Mouse (Mus musculus) midbrain, embryonic 11.5 days (tissue): ENCODE results near the gene Ccdc155. TPM values are rescaled to one million over a fixed set of nuclear protein-coding genes. Genes with fewer than 3 reads are reported as not detected.
A peak's percentile ranks its signal among the peaks of the same experiment; 100 is the strongest.
"Not testable (repeated sequence)": the region's sequence is repeated elsewhere in the genome, so short reads cannot be mapped to it uniquely, and the experiment has no call there.

Experiments
- ATAC-seq: fragments of 200-750 bp; cut with Nextera tagmentation; 2 replicates; pipeline ENCODE4 v1.8.0; 2017; ENCODE audit warnings: moderate TSS enrichment, moderate library complexity; ENCODE audit not compliant: low FRiP score
- DNase-seq: peaks from one replicate; pipeline ENCODE4 v3.0.0; 2015; ENCODE audit warnings: low spot score; ENCODE audit errors: missing footprints
- H3K27ac ChIP-seq: fragments of 300-500 bp; sonication (generic); 2 replicates; pipeline ENCODE4 v1.5.1; 2014; ENCODE audit warnings: low read depth, low read length
- H3K27me3 ChIP-seq: fragments of 300-500 bp; sonication (generic); 2 replicates; pipeline ENCODE4 v1.6.1; 2014; ENCODE audit warnings: mild to moderate bottlenecking, low read length, moderate library complexity, mixed read lengths; ENCODE audit not compliant: control insufficient read depth, insufficient read depth
- H3K36me3 ChIP-seq: fragments of 300-500 bp; sonication (generic); 2 replicates; pipeline ENCODE4 v1.6.1; 2014; ENCODE audit warnings: mild to moderate bottlenecking, low read length, moderate library complexity, mixed read lengths; ENCODE audit not compliant: control insufficient read depth, insufficient read depth
- H3K4me1 ChIP-seq: fragments of 300-500 bp; sonication (generic); 2 replicates; pipeline ENCODE4 v1.6.1; 2014; ENCODE audit warnings: low read length; ENCODE audit not compliant: control insufficient read depth, insufficient read depth
- H3K4me2 ChIP-seq: fragments of 300-500 bp; sonication (generic); 2 replicates; pipeline ENCODE4 v1.6.1; 2014; ENCODE audit warnings: mild to moderate bottlenecking, moderate library complexity
- H3K4me3 ChIP-seq: fragments of 300-500 bp; sonication (generic); 2 replicates; pipeline ENCODE4 v1.5.1; 2014; ENCODE audit warnings: low read depth, low read length
- H3K9ac ChIP-seq: fragments of 300-500 bp; sonication (generic); 2 replicates; pipeline ENCODE4 v1.6.1; 2014; ENCODE audit warnings: low read length
- H3K9me3 ChIP-seq: fragments of 300-500 bp; sonication (generic); 2 replicates; pipeline ENCODE4 v1.6.1; 2016; ENCODE audit warnings: low read length; ENCODE audit not compliant: control insufficient read depth
- WGBS: fragments of 180-500 bp; shearing (Covaris S2); extraction: QIAGEN DNeasy Blood & Tissue Kit; methylation state at CpG from one replicate; pipeline ENCODE4 v1.1.7; 2014; 5-methylcytosine and 5-hydroxymethylcytosine counted together
- polyA plus RNA-seq: library from polyadenylated mRNA; unstranded; fragments of >200 nt; fragmentation: Nextera tagmentation; extraction: Ambion mirVana; gene quantifications from 2 replicates; pipeline ENCODE4 v1.2.1, GENCODE M21; 2014

The Ccdc155 gene
- polyA plus RNA-seq, 1 experiment from 2014 or later = 0.86 TPM

DNA sequence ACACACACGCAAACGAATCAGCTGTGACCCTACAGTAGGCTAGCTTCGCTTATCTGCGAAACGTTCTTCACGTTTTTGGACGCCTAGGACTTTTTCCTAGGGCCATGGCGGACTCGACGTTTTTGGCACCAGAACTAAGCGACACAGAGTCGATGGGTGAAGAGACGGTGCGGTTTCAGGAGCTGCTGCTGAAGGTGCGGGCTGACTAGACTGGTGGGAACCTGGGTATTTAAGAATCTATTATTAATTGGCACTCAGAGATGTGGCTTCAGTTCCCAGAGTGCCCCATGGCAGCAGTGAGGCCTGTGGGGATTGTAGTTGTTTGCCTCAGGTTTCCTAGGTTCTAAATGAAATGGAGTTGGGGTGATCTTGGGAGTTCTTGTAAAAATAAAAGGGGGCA, 48.5 kb downstream of the Ccdc155 start:
- Histone ChIP-seq H3K36me3 (no peaks in the 10 kb centered on the region; the same call in 1 of the 2 replicates), H3K4me3 (no peak overlapping the region), H3K9me3 (no peaks in the 10 kb centered on the region), H3K27ac (no peak overlapping the region), H3K4me1 (peaks cover 8% of the 10 kb centered on the region; the same call in 1 of the 2 replicates), H3K27me3 (no peaks in the 10 kb centered on the region), H3K9ac (no peak overlapping the region), H3K4me2 (no peak overlapping the region)
- 96% methylated on average over 15 of the region's 15 CpGs for WGBS
- ATAC-seq (no peak), DNase-seq (no peak)

DNA sequence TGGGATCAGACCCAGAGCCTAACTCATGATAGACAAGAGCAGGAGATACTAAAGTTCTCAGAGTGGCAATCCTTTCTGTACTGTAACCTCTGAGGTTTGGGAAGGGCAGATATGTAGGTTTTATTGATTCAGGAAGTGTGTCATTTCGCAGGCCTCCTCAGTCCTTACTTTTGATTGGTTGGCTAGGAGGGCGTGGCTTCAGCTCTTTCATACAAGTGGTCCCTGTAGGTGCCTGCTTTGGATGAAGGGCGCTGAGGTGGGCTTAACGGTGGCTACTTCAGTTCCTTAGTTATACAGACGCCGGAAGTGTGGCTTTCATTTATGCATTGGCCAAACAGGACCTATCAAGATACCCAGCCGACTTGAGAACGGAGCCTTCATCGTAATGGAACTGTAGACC, 49.1 kb downstream of the Ccdc155 start:
- no peak for ATAC-seq
- no peak overlapping the region for H3K4me2 ChIP-seq
- H3K36me3 ChIP-seq = no peaks in the 10 kb centered on the region; the same call in 1 of the 2 replicates
- no peaks in the 10 kb centered on the region for H3K27me3 ChIP-seq
- WGBS = 80% methylated on average over 9 of the region's 9 CpGs
- no peak for DNase-seq
- no peak overlapping the region for H3K4me3 ChIP-seq
- H3K4me1 ChIP-seq = peaks cover 8% of the 10 kb centered on the region; the same call in 1 of the 2 replicates
- no peak overlapping the region for H3K27ac ChIP-seq
- H3K9ac ChIP-seq = no peak overlapping the region
- no peaks in the 10 kb centered on the region for H3K9me3 ChIP-seq

DNA sequence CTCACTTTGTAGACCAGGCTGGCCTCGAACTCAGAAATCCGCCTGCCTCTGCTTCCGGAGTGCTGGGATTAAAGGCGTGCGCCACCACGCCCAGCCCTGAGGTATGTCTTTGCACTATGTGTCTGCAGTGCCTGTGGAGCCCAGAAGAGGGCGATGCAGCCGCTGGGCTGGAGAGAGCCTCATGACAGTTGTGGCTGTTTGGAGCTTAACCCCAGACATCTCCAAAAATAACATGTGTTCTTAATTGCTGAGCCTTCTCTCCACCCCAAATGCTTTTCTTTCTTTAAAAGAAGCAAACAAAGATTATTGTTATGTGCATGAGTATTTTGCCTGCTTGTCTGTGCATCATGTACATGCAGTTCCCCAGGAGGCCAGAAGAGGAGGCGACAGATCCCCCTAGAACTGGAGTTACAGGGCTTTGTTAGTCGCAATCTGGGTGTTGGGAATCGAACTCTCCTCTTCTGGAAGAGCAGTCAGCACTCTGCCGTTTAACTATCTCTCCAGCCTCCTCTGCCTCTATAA, 49.6 kb downstream of the Ccdc155 start:
- Histone ChIP-seq H3K27me3 (no peaks in the 10 kb centered on the region), H3K9ac (no peak overlapping the region), H3K27ac (no peak overlapping the region), H3K9me3 (no peaks in the 10 kb centered on the region), H3K4me3 (peak overlapping the region; percentile 56; the same call in 1 of the 2 replicates), H3K4me1 (peaks cover 8% of the 10 kb centered on the region; the same call in 1 of the 2 replicates), H3K36me3 (no peaks in the 10 kb centered on the region; the same call in 1 of the 2 replicates), H3K4me2 (peak overlapping the region; percentile 31)
- ATAC-seq (no peak; the same call in 1 of the 2 replicates), DNase-seq (peak; percentile 87)
- WGBS = 84% methylated on average over 12 of the region's 12 CpGs

DNA sequence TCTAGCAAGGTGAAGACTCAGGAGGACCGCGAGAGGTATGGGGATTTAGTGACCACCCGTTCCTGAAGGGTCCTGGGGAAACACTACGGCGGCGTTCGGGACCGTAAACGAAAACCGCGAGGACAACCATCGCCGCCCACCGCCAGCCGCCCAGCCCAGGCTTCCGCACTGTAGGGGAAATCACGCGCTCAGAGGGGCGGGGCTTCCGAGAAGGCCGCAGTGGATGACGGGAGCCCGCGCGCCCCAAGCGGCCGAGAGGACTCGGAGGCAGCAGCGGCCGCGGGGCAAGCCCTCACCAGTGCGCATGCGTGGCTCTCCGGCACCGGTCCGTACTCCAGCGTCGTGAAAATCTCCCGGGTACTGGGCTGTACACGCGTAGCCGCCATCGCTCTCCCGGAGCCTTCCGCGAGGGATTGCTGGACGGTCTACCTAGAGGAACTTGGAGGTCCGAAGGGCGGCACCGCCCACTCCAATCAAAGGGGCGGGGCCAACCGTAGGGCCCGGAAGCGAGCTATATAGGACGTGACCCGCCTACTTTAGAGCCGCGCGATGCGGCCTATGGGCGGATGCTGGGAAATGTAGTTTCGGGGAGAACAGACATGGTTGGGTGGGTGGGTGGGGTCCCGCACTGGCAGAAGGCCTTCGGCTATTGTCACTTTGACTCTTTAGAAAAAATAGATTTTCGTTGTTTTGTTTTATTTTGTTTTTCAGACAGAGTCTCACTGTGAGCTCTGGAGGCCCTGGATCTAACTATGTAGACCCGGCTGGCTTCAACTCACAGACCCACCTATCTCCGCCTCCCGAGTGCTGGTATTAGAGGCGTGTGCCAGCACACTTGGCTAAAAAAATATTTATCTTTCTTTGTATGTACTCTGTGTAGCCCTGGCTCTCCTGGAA, 50.3 kb downstream of the Ccdc155 start, which contains the start of the genes Pih1d1 and Aldh16a1:
TSS of gene Pih1d1 (plus strand) at position 208 of the 897 bp plus-strand sequence.
TSS of gene Aldh16a1 (minus strand) at position 489 of the 897 bp plus-strand sequence.
- peak within 1 kb of the TSS; percentile 56 for H3K4me3 ChIP-seq
- no peaks in the 10 kb centered on the region for H3K36me3 ChIP-seq
- H3K27ac ChIP-seq = peak within 1 kb of the TSS; percentile 84
- no peaks in the 10 kb centered on the region for H3K27me3 ChIP-seq
- peak within 1 kb of the TSS; percentile 73 for H3K4me2 ChIP-seq
- H3K9ac ChIP-seq = peak within 1 kb of the TSS; percentile 77
- peaks cover 10% of the 10 kb centered on the region for H3K4me1 ChIP-seq
- DNase-seq (peak; percentile 100), ATAC-seq (peak; percentile 96)
- no peaks in the 10 kb centered on the region for H3K9me3 ChIP-seq
- WGBS = 5% methylated on average over 69 of the region's 69 CpGs

DNA sequence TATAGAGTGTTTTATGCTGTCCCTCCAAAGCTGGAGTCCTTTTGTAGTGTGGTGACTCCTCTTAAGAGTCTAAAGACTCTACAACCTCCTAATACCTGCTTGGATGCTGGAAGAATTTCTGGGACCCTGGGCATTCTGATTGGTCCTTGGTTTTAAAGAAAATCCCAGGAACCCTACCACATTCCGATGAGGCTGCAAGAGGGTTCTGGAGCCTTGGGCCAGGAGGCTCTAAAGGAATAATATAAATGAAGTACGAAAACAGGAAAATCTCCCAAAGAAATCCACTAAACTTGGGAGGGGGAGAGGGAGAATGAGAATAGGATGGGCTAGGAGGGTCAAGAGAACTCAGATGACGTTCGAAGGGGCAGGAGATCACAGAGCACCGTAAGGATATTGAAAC, 51.1 kb downstream of the Ccdc155 start:
- Histone ChIP-seq H3K9me3 (no peaks in the 10 kb centered on the region), H3K27ac (peak overlapping the region; percentile 84), H3K36me3 (no peaks in the 10 kb centered on the region), H3K4me2 (peak overlapping the region; percentile 73), H3K4me1 (peaks cover 11% of the 10 kb centered on the region), H3K27me3 (no peaks in the 10 kb centered on the region), H3K4me3 (peak overlapping the region; percentile 56), H3K9ac (peak overlapping the region; percentile 77)
- no peak for DNase-seq
- no peak for ATAC-seq
- WGBS = 2% methylated on average over 5 of the region's 5 CpGs

DNA sequence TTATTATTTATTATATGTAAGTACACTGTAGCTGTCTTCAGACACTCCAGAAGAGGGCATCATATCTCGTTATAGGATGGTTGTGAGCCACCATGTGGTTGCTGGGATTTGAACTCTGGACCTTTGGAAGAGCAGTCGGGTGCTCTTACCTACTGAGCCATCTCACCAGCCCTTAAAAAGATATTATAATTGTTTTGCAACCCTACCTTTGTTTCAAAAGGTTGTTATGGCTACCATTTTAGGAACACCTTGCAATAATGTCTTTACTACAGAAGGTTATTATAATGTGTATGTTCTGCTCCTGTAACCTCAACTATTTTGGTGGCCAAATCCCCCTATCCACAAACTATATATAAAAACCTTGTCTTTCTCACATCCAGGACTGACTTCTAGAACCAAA, 51.6 kb downstream of the Ccdc155 start:
- not testable (repeated sequence) for H3K9ac ChIP-seq, H3K27ac ChIP-seq, H3K27me3 ChIP-seq, H3K9me3 ChIP-seq, DNase-seq, H3K36me3 ChIP-seq, ATAC-seq
- WGBS = 91% methylated on average over 2 of the region's 2 CpGs
- Histone ChIP-seq H3K4me3 (peak overlapping the region; percentile 56; the same call in 1 of the 2 replicates), H3K4me2 (peak overlapping the region; percentile 73; the same call in 1 of the 2 replicates), H3K4me1 (peaks cover 11% of the 10 kb centered on the region)

DNA sequence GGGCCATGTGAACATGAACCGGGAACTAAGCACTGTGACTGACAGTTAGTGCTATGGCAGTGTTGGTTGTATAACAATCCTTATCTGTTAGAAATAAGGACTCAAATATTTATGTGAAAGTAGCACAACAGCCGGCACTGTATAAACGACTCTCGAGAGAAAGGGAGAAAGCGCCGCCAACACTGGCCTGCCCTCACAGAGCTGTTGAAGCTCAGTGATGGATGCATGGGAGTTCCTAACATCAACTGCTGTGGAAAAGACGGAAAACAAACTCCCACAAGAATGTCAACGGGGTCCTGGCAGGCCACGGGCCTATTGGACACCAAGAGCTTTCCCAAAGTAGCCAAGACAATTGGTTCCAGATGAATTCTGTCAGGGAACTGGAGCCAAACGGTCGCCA, 53.4 kb downstream of the Ccdc155 start:
- Histone ChIP-seq H3K27me3 (no peaks in the 10 kb centered on the region), H3K4me2 (no peak overlapping the region), H3K4me3 (no peak overlapping the region), H3K27ac (no peak overlapping the region), H3K4me1 (peaks cover 11% of the 10 kb centered on the region), H3K9me3 (no peaks in the 10 kb centered on the region), H3K9ac (no peak overlapping the region), H3K36me3 (no peaks in the 10 kb centered on the region)
- 82% methylated on average over 11 of the region's 11 CpGs for WGBS
- ATAC-seq (no peak), DNase-seq (no peak)

DNA sequence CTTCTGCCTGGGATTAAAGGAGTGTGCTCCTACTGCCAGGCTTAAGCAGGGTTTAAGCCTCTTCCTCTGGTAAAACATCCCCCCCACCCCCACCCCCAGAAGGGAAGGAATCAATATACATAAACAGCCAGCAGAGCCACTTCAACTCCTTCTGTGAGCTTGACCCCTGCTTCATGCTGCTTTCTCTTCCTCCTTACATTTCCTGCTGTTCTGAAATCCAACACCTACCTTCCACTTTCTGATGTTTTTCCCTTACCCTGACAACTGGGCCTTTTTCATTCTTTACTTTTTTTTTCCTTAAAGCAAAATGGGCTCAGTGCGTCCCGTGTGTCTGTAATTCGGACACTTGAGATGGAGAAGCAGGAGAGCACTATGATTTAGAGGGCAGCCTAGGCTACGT, 54.4 kb downstream of the Ccdc155 start:
- Histone ChIP-seq H3K27me3 (no peaks in the 10 kb centered on the region), H3K4me3 (no peak overlapping the region), H3K4me2 (no peak overlapping the region), H3K4me1 (peaks cover 11% of the 10 kb centered on the region), H3K27ac (no peak overlapping the region), H3K36me3 (no peaks in the 10 kb centered on the region), H3K9me3 (no peaks in the 10 kb centered on the region), H3K9ac (no peak overlapping the region)
- WGBS = 58% methylated on average over 4 of the region's 4 CpGs
- ATAC-seq (no peak), DNase-seq (no peak)

DNA sequence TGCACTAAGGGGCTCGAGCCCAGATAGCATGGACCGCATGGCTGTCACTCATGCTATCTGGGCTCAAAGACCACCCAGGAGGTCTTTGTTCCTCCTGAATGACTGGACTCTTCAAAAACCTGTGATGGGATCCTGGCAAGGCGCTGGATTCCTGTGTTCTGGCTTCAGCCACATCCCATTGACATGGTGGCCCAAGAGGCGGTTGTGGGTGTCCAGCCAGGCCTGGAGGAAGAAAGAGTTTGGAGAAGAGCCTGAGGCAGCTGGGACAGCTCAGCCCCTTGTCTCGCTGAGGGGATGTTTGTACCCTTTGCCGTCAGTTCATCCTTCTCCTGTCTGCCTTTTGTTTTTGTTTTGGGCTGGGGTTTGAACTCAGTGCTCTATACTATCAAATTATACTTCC, 55.1 kb downstream of the Ccdc155 start:
- Histone ChIP-seq H3K4me2 (no peak overlapping the region), H3K9ac (no peak overlapping the region), H3K4me3 (no peak overlapping the region), H3K9me3 (no peaks in the 10 kb centered on the region), H3K4me1 (peaks cover 9% of the 10 kb centered on the region), H3K27ac (no peak overlapping the region), H3K36me3 (no peaks in the 10 kb centered on the region; the same call in 1 of the 2 replicates), H3K27me3 (no peaks in the 10 kb centered on the region)
- 26% methylated on average over 6 of the region's 6 CpGs for WGBS
- ATAC-seq (no peak), DNase-seq (no peak)
